Mouse (Mus musculus): Measurements from ENCODE around the gene Kdm4b.

Gene Kdm4b

DNA sequence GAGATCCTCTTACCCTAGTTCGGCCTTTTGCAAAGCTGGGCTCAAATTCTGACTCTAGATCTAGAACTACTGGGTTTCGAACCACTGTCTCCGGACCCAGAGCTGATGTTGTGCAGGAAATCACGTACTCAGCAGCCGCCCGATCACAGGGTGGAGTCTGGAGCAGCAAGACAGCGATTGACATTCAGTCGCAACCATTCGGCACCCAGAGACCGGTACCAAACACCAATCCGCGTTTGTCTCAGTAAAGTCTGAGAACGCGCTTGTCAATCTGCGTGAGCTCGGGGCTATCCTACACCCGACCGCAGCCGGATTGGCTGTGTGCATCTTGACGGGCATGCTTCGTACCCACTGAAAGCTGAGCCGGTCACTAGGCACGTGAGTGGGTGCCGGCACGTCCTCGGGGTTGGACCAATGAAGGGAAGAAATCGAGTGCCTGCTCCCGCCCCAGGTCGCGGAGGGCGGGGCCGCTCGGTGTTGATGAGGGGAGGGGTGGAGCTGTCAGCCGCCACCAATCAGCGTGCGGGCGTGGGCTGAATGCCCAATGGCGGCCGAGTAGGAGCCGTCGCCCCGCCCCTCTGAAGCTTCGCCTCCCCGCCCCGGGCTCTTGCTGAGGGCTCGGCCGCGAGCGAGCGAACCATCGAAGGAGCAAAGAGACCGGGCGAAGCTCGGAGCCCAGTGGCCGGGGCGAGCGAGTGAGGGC is at the start of gene Kdm4b:
TSS of gene Kdm4b (plus strand) at position 613 of the 703 bp plus-strand sequence.
- peak; percentile 97 for DNase-seq (ENCODE audit: low spot score in 2 of 2)

DNA sequence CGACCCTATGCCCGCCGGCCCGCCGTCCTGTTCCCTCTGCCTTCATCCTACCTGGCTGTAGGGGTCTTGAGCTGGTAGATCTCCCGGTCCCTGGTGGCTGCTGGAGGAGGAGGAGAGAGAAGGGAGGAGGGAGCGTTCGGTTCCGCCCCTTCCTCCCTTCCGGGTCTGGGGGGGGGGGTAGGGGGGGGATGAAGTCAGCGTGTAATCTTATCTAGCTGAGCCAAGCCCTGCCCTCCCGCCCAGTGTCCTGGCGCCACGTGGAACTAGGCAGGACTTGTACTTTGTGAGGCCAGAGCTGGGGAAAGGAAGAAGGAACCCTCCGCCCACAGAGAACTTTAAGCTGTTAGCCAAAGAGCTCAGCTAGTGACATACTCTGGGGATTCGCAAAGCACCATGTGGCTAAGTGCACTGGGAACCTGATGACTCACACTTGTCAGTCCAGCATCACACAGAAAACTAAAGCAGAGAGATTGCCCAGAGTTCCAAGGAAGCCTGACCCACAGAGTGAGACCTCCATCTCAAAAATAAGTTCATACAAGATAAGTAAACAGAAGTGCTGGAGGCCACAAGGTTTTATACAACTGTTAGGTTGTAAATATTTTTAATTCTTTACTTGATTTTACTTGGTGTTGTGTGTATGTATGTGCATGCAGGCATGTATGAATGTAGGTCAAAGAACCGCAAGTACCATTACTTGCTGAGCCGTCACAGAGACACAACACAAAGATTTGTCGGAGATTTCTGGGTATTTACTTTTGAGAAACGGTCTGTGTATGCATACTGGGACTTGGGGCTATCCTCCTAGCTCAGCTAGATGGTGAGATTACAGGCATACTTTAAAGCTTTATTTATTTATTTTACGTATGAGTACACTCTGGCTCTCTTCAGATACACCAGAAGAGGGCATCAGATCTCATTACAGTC is 49.0 kb upstream of the Kdm4b start, which contains the start of gene Ticam1:
TSS of gene Ticam1 (minus strand) at position 144 of the 924 bp plus-strand sequence.
- DNase-seq (ENCODE audit: low spot score in 2 of 2) = peak; percentile 61 to 69

DNA sequence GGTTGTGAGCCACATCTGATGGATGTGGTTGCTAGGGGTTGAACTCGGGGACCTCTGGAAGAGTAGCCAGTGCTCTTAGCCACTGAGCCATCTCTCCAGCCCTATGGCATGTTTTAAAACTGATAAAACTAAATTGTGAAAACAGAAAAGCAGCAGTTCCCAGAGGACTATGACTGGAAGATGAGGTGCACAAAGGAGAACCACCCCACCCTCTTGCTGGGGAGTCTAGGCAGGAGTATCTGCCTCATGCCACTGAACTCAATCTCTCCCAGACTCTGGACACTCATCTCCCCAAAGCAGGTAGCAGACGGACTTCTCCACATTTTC is 48.3 kb upstream of the Kdm4b start:
- DNase-seq (ENCODE audit: low spot score in 2 of 2) = no peak

DNA sequence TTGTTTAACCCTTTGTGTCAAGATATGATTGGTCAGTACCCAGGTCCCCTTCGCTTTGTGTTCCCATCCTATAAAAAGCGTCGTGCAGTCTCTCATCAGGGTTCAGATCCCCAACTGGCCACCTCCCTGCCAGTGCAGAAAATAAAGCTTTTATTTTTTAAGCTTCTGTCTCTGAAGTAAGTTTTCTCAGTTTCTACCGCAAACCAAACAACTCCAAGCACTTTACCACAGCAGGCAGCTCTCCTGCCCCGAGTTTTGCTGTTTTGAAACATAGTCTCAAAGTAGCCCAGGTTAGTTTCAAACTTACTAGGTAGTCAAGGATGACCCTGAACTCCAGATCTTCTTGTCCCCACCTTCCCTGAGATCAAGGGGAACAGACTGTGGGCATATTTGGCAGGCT is 47.5 kb upstream of the Kdm4b start:
- no peak for DNase-seq (ENCODE audit: low spot score in 2 of 2)

DNA sequence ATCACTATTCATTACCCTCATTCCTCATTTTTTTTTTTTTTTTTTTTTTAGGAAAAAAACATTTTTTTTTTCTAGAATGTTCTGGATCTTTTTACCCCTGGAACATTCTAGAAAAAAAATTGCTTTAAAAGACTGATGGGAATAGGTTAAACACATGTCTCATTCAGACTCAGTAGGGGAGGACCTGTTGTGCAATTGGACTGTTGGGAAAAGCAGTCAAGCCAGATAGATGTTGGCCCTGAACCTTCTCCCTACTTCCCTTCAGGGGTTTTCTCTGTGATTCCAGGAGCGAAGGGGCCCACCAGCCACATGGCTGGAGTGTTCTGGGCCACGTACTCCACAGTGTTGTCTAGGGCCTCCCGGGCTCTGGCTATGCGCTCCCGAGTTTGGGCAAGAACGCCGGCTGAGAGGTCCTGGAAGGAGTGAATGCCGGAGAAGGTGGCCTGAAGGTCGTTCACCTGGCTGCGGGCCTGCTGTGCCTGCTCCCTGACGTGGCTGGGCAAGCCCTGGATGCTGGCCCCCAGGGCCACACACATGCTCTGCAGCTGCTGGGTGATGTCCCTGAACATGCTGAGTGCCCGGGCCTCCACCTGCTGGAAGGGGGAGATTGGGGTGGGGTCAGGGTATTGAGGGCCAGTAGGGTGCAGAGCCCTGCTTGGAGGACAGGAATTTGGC is 46.2 kb upstream of the Kdm4b start:
- no peak for DNase-seq (ENCODE audit: low spot score in 2 of 2)

DNA sequence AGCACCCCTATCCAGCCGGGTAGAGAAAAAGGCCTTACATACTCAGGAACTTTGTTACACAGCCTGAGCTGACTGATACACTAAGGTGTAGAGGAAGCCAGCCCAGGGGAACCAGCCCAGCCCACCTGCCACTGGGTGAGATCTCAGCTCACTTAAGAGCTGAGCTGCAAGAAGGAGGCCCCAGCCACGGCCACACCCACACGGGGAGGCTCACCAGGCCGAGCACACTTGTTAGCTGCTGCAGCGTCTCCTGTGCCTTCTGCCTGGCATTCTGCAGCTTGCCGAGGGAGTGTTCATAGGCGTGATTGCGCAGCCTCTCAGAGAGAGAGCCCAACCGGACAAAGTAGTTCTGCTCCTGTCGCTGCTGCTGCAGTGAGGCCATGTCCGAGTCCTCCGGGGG is 44.7 kb upstream of the Kdm4b start:
- DNase-seq (ENCODE audit: low spot score in 2 of 2) = no peak

DNA sequence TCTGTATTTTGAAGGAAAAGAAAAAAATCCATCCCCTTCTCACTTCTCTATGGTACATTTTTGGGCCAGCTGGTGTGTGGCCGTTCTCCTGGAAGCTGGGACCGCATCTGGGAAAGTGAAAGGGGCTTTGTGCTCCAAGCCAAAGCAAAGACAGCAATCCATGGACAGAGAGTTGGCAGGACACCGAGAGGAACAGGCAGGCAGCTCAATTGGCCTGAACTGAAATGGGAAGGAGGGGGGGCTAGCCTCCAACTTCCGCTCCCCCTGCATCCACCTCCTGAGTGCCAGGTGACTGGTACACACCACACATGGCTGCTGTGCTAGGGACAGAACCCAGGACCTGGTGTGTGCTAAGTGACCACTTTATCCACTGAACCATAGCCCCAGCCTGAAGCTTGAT is 43.1 kb upstream of the Kdm4b start:
- no peak for DNase-seq (ENCODE audit: low spot score in 2 of 2)

DNA sequence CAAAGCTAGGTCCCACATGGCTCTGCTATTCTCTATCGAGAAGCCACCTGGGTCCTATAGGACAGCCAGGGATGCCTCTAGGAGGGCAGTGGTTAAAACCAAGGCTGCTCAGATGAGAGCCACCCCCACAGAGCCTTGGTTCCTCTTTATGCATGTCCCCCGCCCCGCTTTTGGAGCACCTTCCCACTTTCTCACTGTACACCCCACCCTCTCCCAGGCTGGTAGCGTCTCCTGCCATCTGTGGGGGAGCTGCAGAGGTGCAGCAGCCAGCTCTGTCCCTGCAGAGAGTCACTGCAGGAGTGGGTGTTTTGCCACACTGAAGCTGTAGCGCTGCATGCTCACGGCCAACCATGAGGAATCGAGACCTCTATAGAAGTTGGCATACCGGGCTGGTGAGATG is 42.5 kb upstream of the Kdm4b start:
- DNase-seq (ENCODE audit: low spot score in 2 of 2) = no peak

DNA sequence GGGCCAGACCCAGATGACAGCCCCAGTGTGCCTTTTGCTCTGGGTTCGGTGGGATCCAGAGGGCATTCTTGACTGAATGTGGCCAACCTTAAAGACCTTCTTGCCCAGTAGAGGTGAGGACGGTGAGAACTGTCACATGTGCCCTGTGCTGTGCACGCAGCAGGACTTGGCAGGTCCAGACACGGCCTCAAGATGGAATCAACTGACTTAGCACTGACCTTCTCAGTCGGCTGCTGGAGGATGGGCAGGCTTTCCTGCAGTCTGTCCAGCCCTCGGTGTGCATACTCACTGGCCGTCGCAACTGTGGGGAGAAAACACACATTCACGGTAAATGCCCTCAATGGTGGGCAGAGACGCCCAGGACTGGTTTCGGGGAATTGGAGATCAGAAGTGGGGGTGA is 39.9 kb upstream of the Kdm4b start:
- DNase-seq (ENCODE audit: low spot score in 2 of 2) = no peak

DNA sequence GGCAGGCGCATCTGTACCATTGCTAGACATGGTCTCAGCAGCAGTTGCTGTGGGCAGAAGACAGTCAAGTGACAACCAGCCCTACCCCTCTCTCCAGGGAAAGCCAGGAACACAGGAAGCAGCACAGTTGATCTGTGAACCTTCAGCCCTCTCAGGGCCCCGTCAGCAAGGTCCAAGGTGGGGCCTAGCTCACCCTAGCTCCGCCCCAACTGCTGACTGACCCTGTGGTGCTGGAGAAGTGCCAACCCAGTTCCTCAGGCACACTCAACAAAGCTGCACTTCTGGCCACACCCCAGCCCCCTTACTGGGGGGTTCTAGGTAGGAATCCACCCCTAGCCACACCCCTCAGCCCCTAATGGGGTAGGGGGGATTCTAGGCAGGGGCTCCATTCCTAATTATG is 38.0 kb upstream of the Kdm4b start:
- DNase-seq (ENCODE audit: low spot score in 2 of 2) = no peak

DNA sequence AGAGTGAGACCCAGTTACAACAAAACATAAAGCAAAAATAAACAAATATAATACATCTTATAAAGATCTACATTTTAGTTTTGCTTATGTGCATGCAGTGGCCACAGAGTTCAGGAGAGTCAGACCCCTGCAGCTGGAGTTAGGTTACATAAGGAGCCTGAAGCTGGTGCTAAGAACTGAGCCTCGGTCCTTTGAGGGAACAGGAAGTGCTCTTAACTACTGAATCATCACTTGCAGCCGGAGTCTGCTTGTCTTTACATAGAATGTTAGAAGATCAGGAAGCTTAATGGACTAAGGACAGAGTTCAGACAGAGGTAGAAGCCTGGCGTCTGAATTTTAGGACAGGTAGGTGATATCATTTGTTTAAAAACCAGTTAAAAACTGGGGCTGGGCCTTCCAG is 37.0 kb upstream of the Kdm4b start:
- no peak for DNase-seq (ENCODE audit: low spot score in 2 of 2)

DNA sequence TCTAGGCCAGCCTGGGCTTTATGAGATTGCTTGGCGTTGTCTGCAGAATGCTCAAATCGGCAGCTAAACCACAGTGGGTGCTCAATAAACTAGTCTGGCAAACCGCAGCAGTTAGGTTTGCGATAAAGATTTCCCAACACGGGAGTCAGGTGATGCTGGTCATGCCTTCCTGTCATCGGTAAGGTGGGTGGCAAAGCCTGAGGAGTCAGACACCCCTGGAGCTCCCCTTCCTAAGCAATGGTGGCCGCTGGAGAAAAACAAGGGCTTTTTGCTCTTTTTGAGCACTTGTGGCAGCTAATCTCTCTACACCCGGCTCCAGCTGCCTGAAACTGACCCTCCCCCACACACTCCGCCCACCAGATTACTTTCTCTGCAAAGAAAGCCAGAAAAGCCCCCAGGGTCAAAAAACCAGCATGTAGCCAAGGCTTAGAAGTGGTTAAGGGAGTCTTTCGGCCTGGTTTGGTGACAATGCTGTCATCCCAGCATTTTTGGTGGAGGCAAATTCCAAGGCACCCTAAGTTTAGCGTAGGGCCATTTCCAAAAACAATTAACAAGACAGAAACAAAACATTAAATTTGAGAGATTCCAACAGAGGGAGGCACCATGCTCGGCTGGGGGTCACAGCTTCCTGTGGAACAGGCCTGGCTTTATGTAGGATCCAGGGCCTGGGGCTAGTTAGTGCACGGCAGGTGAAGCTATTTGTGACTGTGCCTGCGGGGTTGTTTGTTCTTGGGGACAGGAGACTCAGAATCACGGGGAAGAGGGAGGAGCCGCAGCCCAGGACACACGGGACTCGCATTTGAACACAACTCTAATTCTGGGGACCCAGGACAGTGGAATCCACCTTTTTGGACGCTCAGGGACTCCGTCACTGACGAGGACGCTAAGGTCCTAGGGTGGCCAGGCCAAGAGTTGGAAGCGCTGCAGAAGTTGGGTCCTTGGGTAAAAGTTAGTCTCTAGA is 36.2 kb upstream of the Kdm4b start:
- DNase-seq (ENCODE audit: low spot score in 2 of 2) = no peak

DNA sequence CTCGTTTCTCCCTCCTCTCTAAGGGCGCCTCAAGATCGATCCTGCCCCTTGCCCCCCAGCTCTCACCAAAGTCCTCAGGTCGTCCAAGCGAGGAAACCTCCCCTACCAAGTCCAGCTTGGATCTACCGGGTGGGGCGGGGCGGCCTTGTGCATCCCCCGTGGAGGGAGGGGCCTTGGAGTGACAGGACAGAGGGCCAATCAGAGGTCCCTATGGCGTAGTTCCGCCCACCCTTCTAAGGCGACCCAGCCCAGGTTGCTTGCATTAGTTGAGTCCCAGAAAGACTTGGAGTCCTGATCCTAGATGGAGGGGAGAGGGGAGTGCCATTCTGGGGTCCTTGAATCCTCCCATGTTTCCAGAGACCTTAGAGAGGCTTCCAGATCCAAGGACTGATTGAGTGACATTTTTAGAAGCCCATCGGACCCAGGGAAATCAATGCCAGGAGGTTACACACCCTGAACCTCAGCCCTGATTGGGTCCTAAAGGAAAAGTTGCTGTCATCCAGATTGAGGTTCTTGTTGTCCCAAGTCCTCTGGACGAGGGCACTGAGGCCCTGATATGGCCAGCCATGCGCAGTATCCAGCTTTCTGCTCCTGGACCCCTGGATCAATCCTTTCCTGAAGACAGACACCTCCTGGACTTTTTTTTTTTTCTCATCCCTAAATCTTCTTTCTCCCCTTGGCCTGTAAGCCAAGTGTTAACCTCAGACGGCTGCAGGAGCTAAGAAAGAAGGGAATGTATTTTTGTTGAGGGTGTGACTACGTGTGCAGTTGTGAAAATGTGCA is 35.3 kb upstream of the Kdm4b start:
- peak; percentile 92 to 93 for DNase-seq (ENCODE audit: low spot score in 2 of 2)

DNA sequence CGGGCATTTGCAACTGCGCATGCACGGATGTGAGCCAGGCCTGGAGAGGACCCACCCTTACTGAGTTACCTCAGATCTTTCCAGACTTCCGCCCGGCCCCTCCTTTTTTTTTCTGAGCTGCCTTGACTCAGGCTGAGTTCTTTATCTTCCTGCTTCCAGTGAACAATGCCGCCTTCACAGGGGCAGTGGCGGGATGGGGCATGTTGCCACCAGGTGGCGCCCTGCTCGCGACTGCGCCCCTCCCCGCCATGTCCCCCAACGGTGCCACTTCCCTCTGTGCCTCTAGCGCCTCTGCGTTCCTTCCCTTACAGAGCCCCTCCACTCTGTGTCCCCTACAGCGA is 34.7 kb upstream of the Kdm4b start:
- peak; percentile 73 to 85 for DNase-seq (ENCODE audit: low spot score in 2 of 2)

DNA sequence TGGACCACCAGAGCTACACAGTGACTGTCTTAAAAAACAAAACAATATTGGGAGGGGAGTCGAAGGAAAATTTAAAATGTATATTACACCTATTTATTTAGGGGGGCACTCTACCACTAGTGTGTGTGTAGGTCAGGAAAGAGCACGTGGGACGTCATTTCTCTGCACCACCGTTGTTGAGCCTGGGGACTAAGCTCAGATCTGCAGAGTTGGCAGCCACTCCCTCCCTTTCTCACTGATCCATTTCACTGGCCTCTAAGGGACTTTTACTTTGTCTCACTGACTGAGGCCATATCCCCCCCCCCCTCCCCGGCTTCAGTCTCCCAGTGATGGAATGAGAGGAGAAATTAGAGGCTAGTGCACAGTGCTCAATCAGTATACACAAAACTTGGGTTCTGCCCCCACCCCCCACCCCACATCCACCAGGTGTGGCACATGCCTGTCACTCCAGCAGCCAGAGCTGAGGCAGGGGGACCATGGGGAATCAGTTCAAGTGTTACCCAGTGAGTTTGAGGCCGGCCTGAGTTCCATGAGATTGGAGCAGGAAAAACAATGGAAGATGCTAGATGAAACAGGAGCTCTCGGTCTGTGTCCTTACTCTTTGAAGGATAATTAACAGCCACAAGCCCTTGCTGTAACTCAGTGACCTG is 33.9 kb upstream of the Kdm4b start:
- no peak for DNase-seq (ENCODE audit: low spot score in 2 of 2)

DNA sequence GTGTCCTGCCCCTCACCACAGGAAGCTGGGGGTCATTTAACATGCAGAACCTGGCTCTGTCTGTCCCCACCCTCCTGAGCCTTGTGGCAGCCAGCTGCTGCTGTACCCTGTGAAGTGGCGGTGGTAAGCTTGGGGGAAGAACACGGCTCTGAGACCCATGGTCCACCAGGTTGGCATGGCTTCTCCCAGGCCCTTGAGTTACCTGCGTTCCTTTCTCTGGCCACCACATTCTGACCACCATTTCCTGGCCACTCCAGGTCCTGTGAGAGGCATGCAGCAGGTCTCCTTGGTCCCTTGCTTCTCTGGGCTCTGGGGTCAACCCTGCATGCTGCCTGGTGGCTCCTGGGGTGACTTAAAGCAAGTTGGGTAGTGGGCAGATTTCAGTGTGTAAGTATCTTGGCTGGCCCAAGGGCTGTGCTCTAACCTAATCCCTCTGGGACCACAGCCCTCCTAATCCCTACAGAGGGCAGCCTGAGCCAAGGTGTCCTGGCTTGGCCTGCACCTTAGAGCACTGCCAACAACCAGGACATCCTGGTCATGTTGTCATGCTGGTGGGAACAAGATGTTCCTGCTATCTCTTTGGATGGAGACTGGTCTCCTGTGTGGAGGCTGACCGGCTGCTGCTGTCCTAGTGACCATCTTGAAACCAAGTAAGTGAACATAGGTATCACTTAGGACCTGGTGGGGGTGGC is 33.2 kb upstream of the Kdm4b start, which contains the start of gene Plin3:
TSS of gene Plin3 (minus strand) at position 343 of the 692 bp plus-strand sequence.
- no peak for DNase-seq (ENCODE audit: low spot score in 2 of 2)

DNA sequence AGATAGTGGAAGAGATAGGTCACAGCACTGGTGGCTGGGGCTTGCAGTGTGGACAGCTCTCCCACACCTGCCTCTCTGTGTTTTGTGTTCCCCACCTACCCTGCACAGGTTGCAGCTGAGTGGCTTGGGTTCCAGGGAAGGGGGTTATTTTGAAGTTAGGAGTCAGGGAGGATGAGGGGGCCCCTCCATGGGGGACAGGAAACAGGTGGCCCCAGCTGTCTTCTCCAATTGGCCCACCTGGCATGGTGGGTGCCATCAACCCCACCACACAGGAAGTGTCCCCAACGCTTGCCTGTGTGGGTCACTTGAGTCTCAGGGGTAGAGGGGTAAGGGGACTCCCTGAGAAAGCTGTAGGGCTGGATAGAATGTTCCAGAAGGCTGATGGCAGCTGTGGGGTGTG is 32.6 kb upstream of the Kdm4b start:
- DNase-seq (ENCODE audit: low spot score in 2 of 2) = no peak

DNA sequence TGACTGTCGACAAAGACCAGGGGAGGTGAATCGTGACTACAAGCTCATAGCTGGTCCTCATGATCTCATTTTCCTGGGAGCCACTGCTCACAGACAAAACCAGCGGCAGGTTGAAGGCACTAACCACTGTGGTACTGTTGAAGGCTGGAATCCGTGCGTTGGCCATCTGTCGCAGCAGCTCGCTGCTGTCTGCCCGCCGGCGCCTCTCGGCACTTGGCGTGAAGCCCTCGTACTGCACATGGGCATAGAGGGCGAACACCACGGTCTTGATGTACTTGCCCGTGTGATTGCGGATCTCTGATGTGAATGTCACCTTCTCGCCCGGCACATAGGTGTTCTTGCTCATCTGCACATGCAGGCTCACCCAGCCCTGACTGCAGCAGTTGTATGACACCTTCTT is 31.6 kb upstream of the Kdm4b start:
- no peak for DNase-seq (ENCODE audit: low spot score in 2 of 2)

DNA sequence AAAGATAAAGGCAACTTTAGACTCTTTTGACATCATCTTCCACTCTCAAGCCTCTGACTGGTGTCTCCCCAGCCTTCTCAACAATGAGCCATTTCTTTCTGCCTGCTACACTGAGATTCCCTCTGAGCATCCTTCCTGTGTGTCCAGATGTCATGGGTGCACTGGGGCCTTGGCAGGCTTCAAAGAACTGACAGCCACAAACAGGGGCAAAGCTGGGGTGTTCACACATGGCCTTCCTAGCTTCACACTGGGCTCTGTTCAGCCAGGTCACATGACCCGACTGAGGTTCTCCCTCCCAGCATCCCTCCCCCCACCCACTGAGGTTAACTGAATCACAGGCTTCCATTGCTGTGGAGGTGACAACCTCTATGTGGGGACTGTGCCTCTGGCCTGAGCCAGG is 29.7 kb upstream of the Kdm4b start:
- DNase-seq (ENCODE audit: low spot score in 2 of 2) = no peak

DNA sequence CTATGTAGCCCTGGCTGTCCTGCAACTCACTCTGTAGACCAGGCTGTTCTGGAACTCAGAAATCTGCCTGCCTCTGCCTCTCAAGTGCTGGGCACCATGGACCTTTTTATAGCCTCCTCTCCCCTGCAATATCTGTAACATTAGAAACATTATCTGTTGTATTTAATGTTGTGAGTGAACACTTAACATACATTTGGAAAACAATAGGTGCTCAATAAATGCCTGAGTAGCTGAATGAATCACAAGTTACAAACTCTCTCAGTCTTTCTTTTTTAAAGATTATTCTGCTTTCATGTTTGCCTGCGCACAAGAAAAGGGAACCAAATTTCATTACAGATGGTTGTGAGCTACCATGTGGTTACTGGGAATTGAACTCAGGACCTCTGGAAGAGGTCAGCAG is 27.6 kb upstream of the Kdm4b start:
- no peak for DNase-seq (ENCODE audit: low spot score in 2 of 2)
